Mouse (Mus musculus): ENCODE measurements around the gene Cdk5rap2. TPM values are rescaled to one million over a fixed set of nuclear protein-coding genes. Genes with fewer than 3 reads are reported as not detected.

The Cdk5rap2 gene
- total RNA-seq, 1 experiment: 23.9 TPM

- Histone ChIP-seq H3K27ac (ENCODE audit: insufficient read depth, low read depth, low read length, poor library complexity, severe bottlenecking) (no peak overlapping the region), H3K4me3 (ENCODE audit: insufficient read depth in 1 of 2, low read depth in 1 of 2, low read length in 2 of 2, poor library complexity in 1 of 2, severe bottlenecking in 1 of 2) (no peak overlapping the region), H3K4me1 (ENCODE audit: control insufficient read depth in 2 of 2, insufficient read depth in 2 of 2, low read length in 2 of 2, poor library complexity in 1 of 2) (no peaks in the 10 kb centered on the region), H3K9me3 (ENCODE audit: control insufficient read depth, insufficient read depth, low read depth, low read length) (no peaks in the 10 kb centered on the region), H3K9ac (ENCODE audit: insufficient read depth, low read depth, low read length, poor library complexity, severe bottlenecking) (no peak overlapping the region), H3K36me3 (ENCODE audit: control insufficient read depth, insufficient read depth, low read length, poor library complexity, severe bottlenecking) (peaks cover 6% of the 10 kb centered on the region)
- TF ChIP-seq ZNF384 (IDR thresholded peaks at IDR 0.05; ENCODE audit: low read depth, low read length): no peak
- in situ Hi-C loops (cut with MboI; ENCODE audit: low sequenced_read_pairs in 2 of 2, unreplicated experiment in 2 of 2): no loop called here
- DNase-seq (ENCODE audit: low read depth, low spot score): no peak
Observed at GRCm38 (mm10) chr4:70278057-70278456, 132.2 kb downstream of the Cdk5rap2 start.

- peaks cover 5% of the 10 kb centered on the region for H3K36me3 ChIP-seq (ENCODE audit: control insufficient read depth, insufficient read depth, low read length, poor library complexity, severe bottlenecking)
- in situ Hi-C loops (cut with MboI; ENCODE audit: low sequenced_read_pairs in 2 of 2, unreplicated experiment in 2 of 2): no loop called here
- TF ChIP-seq ZNF384 (IDR thresholded peaks at IDR 0.05; ENCODE audit: low read depth, low read length): no peak
- TF ChIP-seq HCFC1 (IDR thresholded peaks at IDR 0.05; ENCODE audit: borderline replicate concordance, insufficient read depth, low read length): no peak
- no peak for TF ChIP-seq ZC3H11A (IDR thresholded peaks at IDR 0.05; ENCODE audit: borderline replicate concordance, low read depth, low read length)
- TF ChIP-seq CHD2 (IDR thresholded peaks at IDR 0.05; ENCODE audit: low read depth, low read length): no peak
- TF ChIP-seq MAFK (IDR thresholded peaks at IDR 0.05; ENCODE audit: insufficient read depth, low read depth, low read length): no peak
Observed at GRCm38 (mm10) chr4:70272943-70273342, 137.3 kb downstream of the Cdk5rap2 start.

GRCm38 (mm10) chr4:70272527-70272926 lies 137.7 kb downstream of the Cdk5rap2 start:
- H3K36me3 ChIP-seq (ENCODE audit: control insufficient read depth, insufficient read depth, low read length, poor library complexity, severe bottlenecking): peaks cover 5% of the 10 kb centered on the region
- in situ Hi-C loops (cut with MboI; ENCODE audit: low sequenced_read_pairs in 2 of 2, unreplicated experiment in 2 of 2): no loop called here

More at GRCm38 (mm10) chr4:70272943-70273342, 137.3 kb downstream of the Cdk5rap2 start:
- DNase-seq (ENCODE audit: low read depth, low spot score): no peak
- H3K27ac ChIP-seq (ENCODE audit: insufficient read depth, low read depth, low read length, poor library complexity, severe bottlenecking): no peak overlapping the region
- H3K9me3 ChIP-seq (ENCODE audit: control insufficient read depth, insufficient read depth, low read depth, low read length): no peaks in the 10 kb centered on the region
- H3K9ac ChIP-seq (ENCODE audit: insufficient read depth, low read depth, low read length, poor library complexity, severe bottlenecking): no peak overlapping the region
- no peaks in the 10 kb centered on the region for H3K4me1 ChIP-seq (ENCODE audit: control insufficient read depth in 2 of 2, insufficient read depth in 2 of 2, low read length in 2 of 2, poor library complexity in 1 of 2)
- H3K4me3 ChIP-seq (ENCODE audit: insufficient read depth in 1 of 2, low read depth in 1 of 2, low read length in 2 of 2, poor library complexity in 1 of 2, severe bottlenecking in 1 of 2): no peak overlapping the region

GRCm38 (mm10) chr4:70267213-70267906 lies 142.9 kb downstream of the Cdk5rap2 start:
- Histone ChIP-seq H3K9ac (ENCODE audit: insufficient read depth, low read depth, low read length, poor library complexity, severe bottlenecking) (no peak overlapping the region), H3K4me1 (ENCODE audit: control insufficient read depth in 2 of 2, insufficient read depth in 2 of 2, low read length in 2 of 2, poor library complexity in 1 of 2) (no peaks in the 10 kb centered on the region), H3K27ac (ENCODE audit: insufficient read depth, low read depth, low read length, poor library complexity, severe bottlenecking) (no peak overlapping the region), H3K9me3 (ENCODE audit: control insufficient read depth, insufficient read depth, low read depth, low read length) (no peaks in the 10 kb centered on the region), H3K36me3 (ENCODE audit: control insufficient read depth, insufficient read depth, low read length, poor library complexity, severe bottlenecking) (peaks cover 18% of the 10 kb centered on the region), H3K4me3 (ENCODE audit: insufficient read depth in 1 of 2, low read depth in 1 of 2, low read length in 2 of 2, poor library complexity in 1 of 2, severe bottlenecking in 1 of 2) (no peak overlapping the region)
- TF ChIP-seq MAFK (IDR thresholded peaks at IDR 0.05; ENCODE audit: insufficient read depth, low read depth, low read length) (no peak), ZC3H11A (IDR thresholded peaks at IDR 0.05; ENCODE audit: borderline replicate concordance, low read depth, low read length) (no peak), CHD2 (IDR thresholded peaks at IDR 0.05; ENCODE audit: low read depth, low read length) (no peak), ZNF384 (IDR thresholded peaks at IDR 0.05; ENCODE audit: low read depth, low read length) (no peak), HCFC1 (IDR thresholded peaks at IDR 0.05; ENCODE audit: borderline replicate concordance, insufficient read depth, low read length) (no peak)
- DNase-seq (ENCODE audit: low read depth, low spot score): no peak
- in situ Hi-C loops (cut with MboI; ENCODE audit: low sequenced_read_pairs in 2 of 2, unreplicated experiment in 2 of 2): no loop called here

More at GRCm38 (mm10) chr4:70272527-70272926, 137.7 kb downstream of the Cdk5rap2 start:
- Histone ChIP-seq H3K9ac (ENCODE audit: insufficient read depth, low read depth, low read length, poor library complexity, severe bottlenecking) (no peak overlapping the region), H3K27ac (ENCODE audit: insufficient read depth, low read depth, low read length, poor library complexity, severe bottlenecking) (no peak overlapping the region), H3K4me3 (ENCODE audit: insufficient read depth in 1 of 2, low read depth in 1 of 2, low read length in 2 of 2, poor library complexity in 1 of 2, severe bottlenecking in 1 of 2) (no peak overlapping the region), H3K9me3 (ENCODE audit: control insufficient read depth, insufficient read depth, low read depth, low read length) (no peaks in the 10 kb centered on the region), H3K4me1 (ENCODE audit: control insufficient read depth in 2 of 2, insufficient read depth in 2 of 2, low read length in 2 of 2, poor library complexity in 1 of 2) (no peaks in the 10 kb centered on the region)
- no peak for DNase-seq (ENCODE audit: low read depth, low spot score)
- TF ChIP-seq ZC3H11A (IDR thresholded peaks at IDR 0.05; ENCODE audit: borderline replicate concordance, low read depth, low read length) (no peak), HCFC1 (IDR thresholded peaks at IDR 0.05; ENCODE audit: borderline replicate concordance, insufficient read depth, low read length) (no peak), ZNF384 (IDR thresholded peaks at IDR 0.05; ENCODE audit: low read depth, low read length) (no peak), MAFK (IDR thresholded peaks at IDR 0.05; ENCODE audit: insufficient read depth, low read depth, low read length) (no peak), CHD2 (IDR thresholded peaks at IDR 0.05; ENCODE audit: low read depth, low read length) (no peak)
